In the genomic region with DNA sequence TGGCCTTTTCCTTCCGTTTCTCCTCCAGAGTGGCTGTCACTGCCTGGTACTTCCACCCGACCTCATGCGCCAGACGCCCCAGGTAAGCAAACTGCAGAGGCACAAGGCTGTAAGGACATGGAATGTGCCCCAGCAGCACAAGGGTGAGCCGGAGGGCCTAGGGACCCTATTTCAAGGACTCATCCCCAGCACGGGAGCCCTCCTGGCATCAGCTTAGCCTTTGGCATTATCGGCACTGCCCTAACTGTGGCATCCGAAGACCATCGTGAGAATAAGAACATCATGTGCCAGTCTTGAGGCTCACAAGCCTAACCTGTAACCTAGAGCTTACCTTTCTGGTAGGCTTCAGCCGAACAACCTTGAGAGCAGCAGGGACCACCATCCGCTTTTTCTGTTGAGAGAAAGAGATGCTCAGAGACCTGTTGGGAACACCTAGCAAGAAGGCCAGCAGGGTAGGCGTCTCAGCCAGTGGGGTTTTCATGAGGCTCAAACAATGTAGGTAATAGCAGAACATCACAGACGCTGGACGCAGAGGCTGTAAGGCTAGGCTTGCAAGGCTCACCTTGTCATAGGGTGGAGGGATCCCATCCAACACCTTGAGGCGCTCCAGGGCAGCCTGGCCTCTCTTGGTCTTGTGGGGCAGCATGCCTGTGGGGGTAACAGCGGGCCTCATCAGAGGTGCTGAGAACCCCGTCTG, we compare ENCODE assay signal across 8 mouse cellular contexts. TPM values are rescaled to one million over a fixed set of nuclear protein-coding genes. Genes with fewer than 3 reads are reported as not detected.
A peak's percentile ranks its signal among the peaks of the same experiment; 100 is the strongest.
DNase-seq lines count a peak whose midpoint lies in the region; ATAC-seq lines count a peak whose summit lies in the region.

No protein-coding gene starts in this region.

- DNase-seq in adrenal gland, adult 2 months = peak; percentile 26
- no peak for DNase-seq in adrenal gland, postnatal 4 days (ENCODE audit: low spot score in 2 of 2)
- DNase-seq in neural tube, embryonic 11.5 days (ENCODE audit: low spot score) = no peak
- no peak for DNase-seq in neural tube, embryonic 10.5 days (ENCODE audit: extremely low spot score, low spot score)
- no peak for DNase-seq in left cerebral cortex, postnatal 4 days
- DNase-seq in right cerebral cortex, adult 2 months (ENCODE audit: low spot score in 2 of 2) = no peak

- H3K9ac ChIP-seq in neural tube, embryonic 11.5 days (ENCODE audit: low read length) = peak overlapping the region; percentile 99
- peak overlapping the region; percentile 98 for H3K9ac ChIP-seq in liver, embryonic 12.5 days

- no peaks in the 10 kb centered on the region for H3K27me3 ChIP-seq in neural tube, embryonic 11.5 days (ENCODE audit: control insufficient read depth, insufficient read depth, low read length)
- no peaks in the 10 kb centered on the region for H3K27me3 ChIP-seq in liver, embryonic 12.5 days (replicated peaks)

- peak overlapping the region; percentile 84 for H3K27ac ChIP-seq in neural tube, embryonic 11.5 days (ENCODE audit: low read depth, low read length)
- H3K27ac ChIP-seq in liver, embryonic 12.5 days = peak overlapping the region; percentile 95

- WGBS in neural tube, embryonic 11.5 days = 76% methylated on average over 17 of the region's 17 CpGs
- WGBS in liver, embryonic 12.5 days (ENCODE audit: insufficient replicate concordance) = 42% methylated on average over 17 of the region's 17 CpGs

- H3K9me3 ChIP-seq in neural tube, embryonic 11.5 days (ENCODE audit: control insufficient read depth, low read length) = no peaks in the 10 kb centered on the region
- H3K9me3 ChIP-seq in liver, embryonic 12.5 days (replicated peaks) = no peaks in the 10 kb centered on the region

- peak overlapping the region; percentile 95 for H3K4me3 ChIP-seq in neural tube, embryonic 11.5 days (ENCODE audit: low read depth, low read length)
- H3K4me3 ChIP-seq in liver, embryonic 12.5 days = peak overlapping the region; percentile 94

- H3K4me2 ChIP-seq in neural tube, embryonic 11.5 days (ENCODE audit: low read depth) = peak overlapping the region; percentile 96
- peak overlapping the region; percentile 90 for H3K4me2 ChIP-seq in liver, embryonic 12.5 days

- ATAC-seq in neural tube, embryonic 11.5 days (ENCODE audit: insufficient read depth, low FRiP score, low TSS enrichment) = no peak
- ATAC-seq in liver, embryonic 12.5 days = no peak
- no peak for ATAC-seq in CD4-positive, CD25-positive, alpha-beta regulatory T cell, adult 4 months

- peaks cover 35% of the 10 kb centered on the region for H3K36me3 ChIP-seq in neural tube, embryonic 11.5 days (ENCODE audit: control insufficient read depth, insufficient read depth, low read length)
- H3K36me3 ChIP-seq in liver, embryonic 12.5 days = peaks cover 51% of the 10 kb centered on the region

- intact Hi-C loops in left cerebral cortex, postnatal 4 days (cut with DNase I) = no loop called here

- H3K4me1 ChIP-seq in neural tube, embryonic 11.5 days (ENCODE audit: control insufficient read depth, insufficient read depth, low read length) = peaks cover 27% of the 10 kb centered on the region
- H3K4me1 ChIP-seq in liver, embryonic 12.5 days = peaks cover 70% of the 10 kb centered on the region

RNA-seq across cellular contexts. Expression of a gene that starts 2.1 kb away (rescaled TPM):
- total RNA-seq in adrenal gland, adult 2 months (2021) = 1,000 to 10,000 TPM; 1,290 to 1,478 TPM
- 60.0 and 80.0 TPM in 2 replicates for polyA plus RNA-seq in adrenal gland, adult 2 months (2012; rRNA removed)
- total RNA-seq in adrenal gland, postnatal 4 days (2021) = 1,000 to 10,000 TPM; 1,454 to 1,477 TPM
- 1,454 and 1,462 TPM in 2 replicates for polyA plus RNA-seq in neural tube, embryonic 11.5 days (2014; fragmentation: Nextera tagmentation; extraction: Ambion mirVana)
- 1,421 and 1,491 TPM in 2 replicates for polyA plus RNA-seq in liver, embryonic 12.5 days (2016; fragmentation: Nextera tagmentation; extraction: Ambion mirVana)
- 1,000 to 10,000 TPM; 3,755 to 5,441 TPM for polyA plus RNA-seq in CD4-positive, CD25-positive, alpha-beta regulatory T cell, adult 4 months (2017; shearing (Covaris generic))
- 100 to 1,000 TPM; 707 to 729 TPM for total RNA-seq in left cerebral cortex, postnatal 4 days (2021)

RNA-seq across cellular contexts. Expression of a gene that starts 2.3 kb away (rescaled TPM):
- total RNA-seq in adrenal gland, adult 2 months (2021) = 1,000 to 10,000 TPM; 1,285 to 1,750 TPM
- 476 and 515 TPM in 2 replicates for polyA plus RNA-seq in adrenal gland, adult 2 months (2012; rRNA removed)
- 1,000 to 10,000 TPM; 2,237 to 2,371 TPM for total RNA-seq in adrenal gland, postnatal 4 days (2021)
- 1,071 and 1,190 TPM in 2 replicates for polyA plus RNA-seq in neural tube, embryonic 11.5 days (2014; fragmentation: Nextera tagmentation; extraction: Ambion mirVana)
- polyA plus RNA-seq in liver, embryonic 12.5 days (2016; fragmentation: Nextera tagmentation; extraction: Ambion mirVana) = 1,134 and 1,149 TPM in 2 replicates
- polyA plus RNA-seq in CD4-positive, CD25-positive, alpha-beta regulatory T cell, adult 4 months (2017; shearing (Covaris generic)) = 1,000 to 10,000 TPM; 5,632 to 7,602 TPM
- total RNA-seq in left cerebral cortex, postnatal 4 days (2021) = 1,000 to 10,000 TPM in 1 of 2 experiments, 100 to 1,000 TPM in 1; 958 to 1,083 TPM

RNA-seq across cellular contexts. Expression of a gene that starts 9.7 kb away (rescaled TPM):
- total RNA-seq in adrenal gland, adult 2 months (2021) = not detected
- 6.3 and 7.4 TPM in 2 replicates for polyA plus RNA-seq in adrenal gland, adult 2 months (2012; rRNA removed)
- not detected for total RNA-seq in adrenal gland, postnatal 4 days (2021)
- 0.21 and 0.30 TPM in 2 replicates for polyA plus RNA-seq in neural tube, embryonic 11.5 days (2014; fragmentation: Nextera tagmentation; extraction: Ambion mirVana)
- polyA plus RNA-seq in liver, embryonic 12.5 days (2016; fragmentation: Nextera tagmentation; extraction: Ambion mirVana) = 0.27 and 0.59 TPM in 2 replicates
- not detected for polyA plus RNA-seq in CD4-positive, CD25-positive, alpha-beta regulatory T cell, adult 4 months (2017; shearing (Covaris generic))
- total RNA-seq in left cerebral cortex, postnatal 4 days (2021) = under 1 TPM in 1 of 2 experiments, not detected in 1; 0.50 TPM

RNA-seq across cellular contexts. Expression of a gene that starts 9.9 kb away (rescaled TPM):
- total RNA-seq in adrenal gland, adult 2 months (2021) = 10 to 100 TPM; 20.5 to 25.3 TPM
- 122 TPM in 2 replicates for polyA plus RNA-seq in adrenal gland, adult 2 months (2012; rRNA removed)
- 10 to 100 TPM; 18.8 to 23.1 TPM for total RNA-seq in adrenal gland, postnatal 4 days (2021)
- polyA plus RNA-seq in neural tube, embryonic 11.5 days (2014; fragmentation: Nextera tagmentation; extraction: Ambion mirVana) = 0.76 and 0.85 TPM in 2 replicates
- polyA plus RNA-seq in liver, embryonic 12.5 days (2016; fragmentation: Nextera tagmentation; extraction: Ambion mirVana) = 5.1 and 5.7 TPM in 2 replicates
- polyA plus RNA-seq in CD4-positive, CD25-positive, alpha-beta regulatory T cell, adult 4 months (2017; shearing (Covaris generic)) = 10 to 100 TPM; 89.0 to 91.7 TPM
- total RNA-seq in left cerebral cortex, postnatal 4 days (2021) = 1 to 10 TPM; 2.8 to 3.0 TPM

RNA-seq across cellular contexts. Expression of a gene that starts 22.6 kb away (rescaled TPM):
- total RNA-seq in adrenal gland, adult 2 months (2021) = 100 to 1,000 TPM in 1 of 2 experiments, 10 to 100 TPM in 1; 84.8 to 154 TPM
- polyA plus RNA-seq in adrenal gland, adult 2 months (2012; rRNA removed) = 186 and 187 TPM in 2 replicates
- total RNA-seq in adrenal gland, postnatal 4 days (2021) = 100 to 1,000 TPM in 1 of 2 experiments, 10 to 100 TPM in 1; 98.0 to 104 TPM
- polyA plus RNA-seq in neural tube, embryonic 11.5 days (2014; fragmentation: Nextera tagmentation; extraction: Ambion mirVana) = 11.3 and 12.8 TPM in 2 replicates
- 26.6 and 26.9 TPM in 2 replicates for polyA plus RNA-seq in liver, embryonic 12.5 days (2016; fragmentation: Nextera tagmentation; extraction: Ambion mirVana)
- 1 to 10 TPM; 2.3 to 3.8 TPM for polyA plus RNA-seq in CD4-positive, CD25-positive, alpha-beta regulatory T cell, adult 4 months (2017; shearing (Covaris generic))
- 10 to 100 TPM; 17.7 to 18.3 TPM for total RNA-seq in left cerebral cortex, postnatal 4 days (2021)

Comparison
In these comparisons a context has a peak if more than half of its experiments do, and no peak if none do; other contexts are left out.
1. RNA of a gene that starts 2.1 kb away (polyA plus RNA-seq): 3,755 to 5,441 TPM in CD4-positive, CD25-positive, alpha-beta regulatory T cell, adult 4 months, 1,421 to 1,491 TPM in liver, embryonic 12.5 days and 1,454 to 1,462 TPM in neural tube, embryonic 11.5 days; 60.0 to 80.0 TPM in adrenal gland, adult 2 months; every median in the first group is over 10 times any median in the second.